Mouse (Mus musculus): ENCODE measurements around the gene Zfp444.

- TF ChIP-seq POLR2A (IDR thresholded peaks at IDR 0.05; ENCODE audit: borderline replicate concordance, control insufficient read depth, low read depth, low read length) (no peak), CTCF (IDR thresholded peaks at IDR 0.05; ENCODE audit: control insufficient read depth, insufficient read depth, low read length) (peak; percentile 91)
These were observed 22.1 kb downstream of the Zfp444 start for GRCm38 (mm10) chr7:6194129-6194528.

Measured in bone marrow, adult 2 months (tissue).